Mouse (Mus musculus) stomach, embryonic 16.5 days (tissue): ENCODE data around the gene Tshz2. TPM values are rescaled to one million over a fixed set of nuclear protein-coding genes. Genes with fewer than 3 reads are reported as not detected.

Experiments used
- ATAC-seq: fragments of 200-750 bp; cut with Nextera tagmentation; 2 replicates; pipeline ENCODE4 v1.8.0; 2017; ENCODE audit warnings: moderate number of reproducible peaks, moderate TSS enrichment; ENCODE audit not compliant: insufficient read depth, low FRiP score
- H3K27ac ChIP-seq: fragments of 300-500 bp; sonication (generic); 2 replicates; pipeline ENCODE4 v1.5.1; 2014; ENCODE audit warnings: low read length
- H3K27me3 ChIP-seq: fragments of 300-500 bp; sonication (generic); 2 replicates; pipeline ENCODE4 v1.6.1; 2014; ENCODE audit warnings: low read length, control low read depth, mixed read lengths; ENCODE audit not compliant: control insufficient read depth, insufficient read depth
- H3K36me3 ChIP-seq: fragments of 300-500 bp; sonication (generic); 2 replicates; pipeline ENCODE4 v1.6.1; 2014; ENCODE audit warnings: low read length; ENCODE audit not compliant: control insufficient read depth, insufficient read depth
- H3K4me1 ChIP-seq: fragments of 300-500 bp; sonication (generic); 2 replicates; pipeline ENCODE4 v1.6.1; 2014; ENCODE audit warnings: low read length, control low read depth, mixed read lengths; ENCODE audit not compliant: control insufficient read depth, insufficient read depth
- H3K4me2 ChIP-seq: fragments of 300-500 bp; sonication (generic); 2 replicates; pipeline ENCODE4 v1.6.1; 2014; ENCODE audit warnings: low read depth, low read length, mixed read lengths
- H3K4me3 ChIP-seq: fragments of 300-500 bp; sonication (generic); replicated peaks from 2 replicates; pipeline ENCODE4 v1.5.1; 2014; ENCODE audit warnings: mild to moderate bottlenecking, low read length
- H3K9ac ChIP-seq: fragments of 300-500 bp; sonication (generic); 2 replicates; pipeline ENCODE4 v1.6.1; 2014; ENCODE audit warnings: low read length
- H3K9me3 ChIP-seq: fragments of 300-500 bp; sonication (generic); replicated peaks from 2 replicates; pipeline ENCODE4 v1.6.1; 2016; ENCODE audit warnings: low read length, control low read depth; ENCODE audit not compliant: control insufficient read depth
- WGBS: fragments of 180-500 bp; shearing (Covaris S2); extraction: QIAGEN DNeasy Blood & Tissue Kit; methylation state at CpG from one replicate; pipeline ENCODE4 v1.1.7; 2014; 5-methylcytosine and 5-hydroxymethylcytosine counted together
- polyA plus RNA-seq: library from polyadenylated mRNA; unstranded; fragments of >200 nt; fragmentation: Nextera tagmentation; extraction: Ambion mirVana; gene quantifications from 2 replicates; pipeline ENCODE4 v1.2.1, GENCODE M21; 2015

Gene Tshz2
- polyA plus RNA-seq, 1 experiment from 2014 or later, result 13.5 TPM

GRCm38 (mm10) chr2:169919111-169919695 is 286.4 kb downstream of the Tshz2 start:
- Histone ChIP-seq H3K9ac (no peak overlapping the region), H3K27ac (no peak overlapping the region), H3K9me3 (no peaks in the 10 kb centered on the region), H3K27me3 (no peaks in the 10 kb centered on the region), H3K4me1 (peaks cover 2% of the 10 kb centered on the region; the same call in 1 of the 2 replicates), H3K36me3 (no peaks in the 10 kb centered on the region), H3K4me3 (no peak overlapping the region), H3K4me2 (no peak overlapping the region)
- 69% methylated on average over 3 of the region's 3 CpGs for WGBS
- no peak for ATAC-seq

GRCm38 (mm10) chr2:169924177-169924810 is 291.5 kb downstream of the Tshz2 start:
- no peaks in the 10 kb centered on the region for H3K36me3 ChIP-seq
- H3K9ac ChIP-seq, result no peak overlapping the region
- no peak overlapping the region for H3K4me3 ChIP-seq
- H3K4me2 ChIP-seq, result no peak overlapping the region
- H3K27me3 ChIP-seq, result no peaks in the 10 kb centered on the region
- WGBS, result 60% methylated on average over 8 of the region's 8 CpGs
- H3K9me3 ChIP-seq, result no peaks in the 10 kb centered on the region
- H3K27ac ChIP-seq, result no peak overlapping the region
- ATAC-seq, result no peak
- H3K4me1 ChIP-seq, result peaks cover 15% of the 10 kb centered on the region

DNA sequence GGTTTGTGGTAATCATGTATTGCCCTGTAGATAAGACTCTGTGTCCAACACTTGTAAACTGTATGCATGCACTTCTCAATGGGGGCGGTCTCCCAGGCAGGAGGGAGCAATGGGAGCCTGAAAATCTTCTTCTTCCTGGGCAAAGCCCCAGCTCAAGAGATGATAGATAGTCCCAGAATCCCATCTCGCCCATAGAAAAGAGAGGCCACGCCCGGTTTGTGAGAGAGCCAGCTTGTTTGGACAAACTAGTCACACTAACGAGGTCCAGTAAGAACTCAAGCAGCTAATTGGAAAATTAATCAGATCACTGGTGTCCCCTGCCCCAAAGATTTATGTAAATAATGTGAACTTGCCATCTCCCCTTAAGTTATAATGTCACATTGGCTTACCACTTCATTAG is 292.7 kb downstream of the Tshz2 start:
- Histone ChIP-seq H3K4me1 (peaks cover 23% of the 10 kb centered on the region), H3K9ac (no peak overlapping the region), H3K27me3 (no peaks in the 10 kb centered on the region), H3K4me3 (no peak overlapping the region), H3K27ac (no peak overlapping the region), H3K9me3 (no peaks in the 10 kb centered on the region), H3K4me2 (no peak overlapping the region), H3K36me3 (no peaks in the 10 kb centered on the region)
- 67% methylated on average over 5 of the region's 5 CpGs for WGBS
- ATAC-seq, result no peak

DNA sequence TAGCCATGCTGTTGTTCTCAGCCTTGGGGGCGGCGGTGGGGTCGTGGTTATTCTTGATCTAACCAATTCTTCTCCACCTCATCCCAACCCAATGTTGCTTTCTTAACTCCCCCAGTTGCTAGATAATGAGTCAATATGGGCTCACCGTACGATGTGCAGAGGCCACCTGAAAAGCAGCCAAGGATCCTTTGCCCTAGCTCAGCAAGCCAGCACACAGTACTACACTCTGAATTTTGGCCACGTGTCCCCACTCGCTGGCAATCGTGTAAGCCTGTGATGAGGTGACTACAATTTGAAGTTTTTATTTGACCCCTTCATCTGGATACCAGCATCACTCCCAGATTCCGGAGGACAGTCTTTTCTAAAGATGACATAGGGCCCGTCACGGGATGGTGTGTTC is 293.2 kb downstream of the Tshz2 start:
- peaks cover 23% of the 10 kb centered on the region for H3K4me1 ChIP-seq
- no peak overlapping the region for H3K4me3 ChIP-seq
- no peak overlapping the region for H3K4me2 ChIP-seq
- H3K27me3 ChIP-seq, result no peaks in the 10 kb centered on the region
- no peaks in the 10 kb centered on the region for H3K9me3 ChIP-seq
- no peak overlapping the region for H3K9ac ChIP-seq
- no peak overlapping the region for H3K27ac ChIP-seq
- ATAC-seq, result no peak
- 77% methylated on average over 11 of the region's 11 CpGs for WGBS
- H3K36me3 ChIP-seq, result no peaks in the 10 kb centered on the region

GRCm38 (mm10) chr2:169927401-169927800 is 294.6 kb downstream of the Tshz2 start:
- Histone ChIP-seq H3K36me3 (no peaks in the 10 kb centered on the region), H3K4me3 (no peak overlapping the region), H3K9ac (no peak overlapping the region), H3K9me3 (no peaks in the 10 kb centered on the region), H3K4me1 (peaks cover 23% of the 10 kb centered on the region), H3K4me2 (no peak overlapping the region), H3K27me3 (no peaks in the 10 kb centered on the region), H3K27ac (no peak overlapping the region)
- WGBS, result 73% methylated on average over 2 of the region's 2 CpGs
- no peak for ATAC-seq

GRCm38 (mm10) chr2:169928447-169929120 is 295.8 kb downstream of the Tshz2 start:
- no peak overlapping the region for H3K9ac ChIP-seq
- H3K27me3 ChIP-seq, result no peaks in the 10 kb centered on the region
- no peaks in the 10 kb centered on the region for H3K36me3 ChIP-seq
- WGBS, result 50% methylated on average over 14 of the region's 14 CpGs
- ATAC-seq, result no peak
- no peak overlapping the region for H3K27ac ChIP-seq
- no peak overlapping the region for H3K4me2 ChIP-seq
- peaks cover 23% of the 10 kb centered on the region for H3K4me1 ChIP-seq
- H3K4me3 ChIP-seq, result no peak overlapping the region
- H3K9me3 ChIP-seq, result no peaks in the 10 kb centered on the region

DNA sequence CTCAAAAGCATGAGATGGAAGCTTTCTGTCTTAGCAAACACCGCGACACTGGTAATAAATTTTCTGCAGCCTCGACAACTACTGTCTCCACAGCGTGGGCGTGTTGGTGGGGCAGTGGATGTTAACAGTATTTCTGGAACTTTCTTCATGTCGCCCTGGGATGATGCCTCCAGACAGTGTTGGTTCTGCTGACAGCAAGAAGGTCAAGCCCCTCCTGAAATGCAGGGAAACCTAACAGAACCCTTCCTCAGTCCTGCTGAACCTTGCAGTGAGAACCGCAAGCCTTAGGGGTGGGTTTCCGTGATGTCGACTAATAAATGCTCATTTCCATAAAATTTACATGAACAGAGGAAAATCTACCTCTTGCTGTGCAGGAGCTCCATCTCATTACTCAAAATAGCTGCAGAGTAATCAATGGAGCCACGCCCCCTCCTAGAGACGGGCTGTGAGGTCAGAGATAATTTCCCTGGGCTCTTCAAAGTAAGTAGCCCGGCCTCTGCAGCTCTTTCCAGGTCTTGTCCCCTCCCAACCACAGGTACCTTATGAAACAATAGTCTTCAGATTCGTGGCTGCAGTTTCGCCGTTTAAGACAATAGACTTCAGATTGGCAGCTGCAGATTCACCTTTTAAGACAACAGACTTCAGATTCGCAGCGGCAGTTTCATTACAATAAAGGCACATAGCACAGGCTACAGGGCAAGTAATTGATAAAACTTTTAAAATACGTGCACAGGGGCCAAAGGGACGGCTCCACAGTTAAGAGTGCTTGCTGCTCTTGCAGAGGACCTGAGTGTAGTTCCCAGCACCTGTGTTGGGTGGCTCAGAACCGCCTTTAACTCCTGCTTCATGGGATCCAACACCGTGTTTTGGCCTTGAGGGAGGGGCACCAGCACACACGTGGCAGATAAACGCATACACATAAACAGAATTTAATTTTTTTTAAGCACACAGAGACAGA is 297.0 kb downstream of the Tshz2 start:
- H3K9me3 ChIP-seq, result no peaks in the 10 kb centered on the region
- no peaks in the 10 kb centered on the region for H3K27me3 ChIP-seq
- peaks cover 19% of the 10 kb centered on the region for H3K4me1 ChIP-seq
- no peak overlapping the region for H3K27ac ChIP-seq
- H3K36me3 ChIP-seq, result no peaks in the 10 kb centered on the region
- peak overlapping the region; percentile 33 for H3K4me3 ChIP-seq
- WGBS, result 50% methylated on average over 23 of the region's 23 CpGs
- ATAC-seq, result peak; percentile 75
- peak overlapping the region; percentile 54 for H3K4me2 ChIP-seq
- peak overlapping the region; percentile 48 for H3K9ac ChIP-seq

DNA sequence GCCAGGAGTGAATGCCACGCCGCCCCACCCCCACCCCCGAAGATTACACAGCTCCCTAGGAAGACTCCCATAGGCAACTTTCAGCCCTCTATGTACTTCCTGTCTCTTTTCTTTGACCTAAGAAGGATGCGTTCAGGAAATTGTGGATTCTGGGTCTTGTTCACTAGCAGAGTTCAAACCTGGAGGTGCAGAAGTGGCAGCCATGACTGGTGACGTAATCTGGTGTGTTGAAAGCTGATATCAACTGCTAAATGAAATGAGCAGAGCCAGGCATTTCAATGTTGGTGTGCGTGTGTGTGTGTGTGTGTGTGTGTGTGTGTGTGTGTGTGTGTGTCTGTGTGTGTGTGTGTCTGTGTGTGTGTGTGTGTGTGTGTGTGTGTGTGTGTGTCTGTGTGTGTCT is 302.8 kb downstream of the Tshz2 start:
- no peak overlapping the region for H3K4me3 ChIP-seq
- H3K4me1 ChIP-seq, result no peaks in the 10 kb centered on the region
- no peaks in the 10 kb centered on the region for H3K36me3 ChIP-seq
- no peak overlapping the region for H3K4me2 ChIP-seq
- 59% methylated on average over 6 of the region's 6 CpGs for WGBS
- no peak overlapping the region for H3K9ac ChIP-seq
- H3K27me3 ChIP-seq, result no peaks in the 10 kb centered on the region
- H3K27ac ChIP-seq, result no peak overlapping the region
- no peaks in the 10 kb centered on the region for H3K9me3 ChIP-seq
- no peak for ATAC-seq
